Mouse (Mus musculus): ENCODE measurements around the gene Dpp7.

GRCm38 (mm10) chr2:25359848-25360247 lies 3.7 kb upstream of the Dpp7 start:
- no peak for TF ChIP-seq TAL1 (IDR thresholded peaks at IDR 0.05; ENCODE audit: low read length)
- TF ChIP-seq GATA1 (IDR thresholded peaks at IDR 0.05; ENCODE audit: low read length), result no peak

All from erythroblast, embryonic 14.5 days (primary cell).